Mouse (Mus musculus) ES-E14 (cell line): ENCODE data around the gene Haus6.

Source experiments
- CHD2 ChIP-seq: IDR thresholded peaks from 2 replicates; pipeline ENCODE4 v1.6.1; 2014; ENCODE audit warnings: mild to moderate bottlenecking, low read depth, low read length, inconsistent platforms
- HCFC1 ChIP-seq: IDR thresholded peaks from 2 replicates; pipeline ENCODE4 v1.6.1; 2012; ENCODE audit warnings: low read length, inconsistent platforms, borderline replicate concordance; ENCODE audit not compliant: insufficient read depth
- MAFK ChIP-seq: IDR thresholded peaks from 2 replicates; pipeline ENCODE4 v1.6.1; 2014; ENCODE audit warnings: mild to moderate bottlenecking, low read depth, low read length, inconsistent platforms; ENCODE audit not compliant: insufficient read depth
- ZNF384 ChIP-seq: IDR thresholded peaks from 2 replicates; pipeline ENCODE4 v1.6.1; 2012; ENCODE audit warnings: low read depth, low read length, inconsistent platforms

GRCm38 (mm10) chr4:86622116-86622515, 10.3 kb upstream of the Haus6 start:
- TF ChIP-seq CHD2 (no peak), HCFC1 (no peak), MAFK (no peak), ZNF384 (no peak)
